Mouse (Mus musculus): ENCODE results near the gene Eef1akmt3. TPM values are rescaled to one million over a fixed set of nuclear protein-coding genes. Genes with fewer than 3 reads are reported as not detected.

Eef1akmt3 gene
- total RNA-seq (2014; rRNA removed) (not detected in 2 replicates), polyA plus RNA-seq (2015; fragmentation: Nextera tagmentation; extraction: Ambion mirVana) (0.10 and 0.16 TPM in 2 replicates)

GRCm38 (mm10) chr10:127041274-127041766 lies at the start of gene Eef1akmt3, which contains the start of gene Mettl1:
Gene Eef1akmt3, minus strand, starts transcription at chr10:127041513.
Gene Mettl1, plus strand, starts transcription at chr10:127041414.
- Histone ChIP-seq H3K4me1 (ENCODE audit: insufficient read depth, low read length) (no peaks in the 10 kb centered on the region; the same call in 1 of the 2 replicates), H3K27ac (ENCODE audit: low read depth, low read length) (peak within 1 kb of the TSS; percentile 39), H3K4me3 (ENCODE audit: low read depth, low read length) (peak within 1 kb of the TSS; percentile 79), H3K9me3 (ENCODE audit: low read length) (no peaks in the 10 kb centered on the region), H3K27me3 (ENCODE audit: insufficient read depth, low read length) (0 out of 2 replicates have a peak, but pooled peaks cover 4% of the 10 kb centered on the region), H3K36me3 (ENCODE audit: insufficient read depth, low read length) (no peaks in the 10 kb centered on the region), H3K4me2 (ENCODE audit: low read depth, low read length, poor library complexity, severe bottlenecking) (peak within 1 kb of the TSS; percentile 94), H3K9ac (replicated peaks; ENCODE audit: low read length, poor library complexity, severe bottlenecking) (peak within 1 kb of the TSS; percentile 71)
- WGBS: 0% methylated on average over 18 of the region's 28 CpGs
- ATAC-seq (ENCODE audit: low FRiP score) (peak; percentile 55), DNase-seq (ENCODE audit: low spot score) (peak; percentile 38)
- no peak for TF ChIP-seq CTCF (IDR thresholded peaks at IDR 0.05)

- H3K36me3 ChIP-seq (ENCODE audit: insufficient read depth, low read length): peaks cover 48% of the 10 kb centered on the region
- peak overlapping the region; percentile 24; the same call in 1 of the 2 replicates for H3K9ac ChIP-seq (replicated peaks; ENCODE audit: low read length, poor library complexity, severe bottlenecking)
- H3K4me1 ChIP-seq (ENCODE audit: insufficient read depth, low read length): peaks cover 13% of the 10 kb centered on the region; the same call in 1 of the 2 replicates
- H3K4me2 ChIP-seq (ENCODE audit: low read depth, low read length, poor library complexity, severe bottlenecking): no peak overlapping the region
- no peak overlapping the region for H3K27ac ChIP-seq (ENCODE audit: low read depth, low read length)
- DNase-seq (ENCODE audit: low spot score): peak; percentile 52
- H3K27me3 ChIP-seq (ENCODE audit: insufficient read depth, low read length): 0 out of 2 replicates have a peak, but pooled peaks cover 4% of the 10 kb centered on the region
- WGBS: 21% methylated on average over 57 of the region's 57 CpGs
- ATAC-seq (ENCODE audit: low FRiP score): no peak
- H3K4me3 ChIP-seq (ENCODE audit: low read depth, low read length): no peak overlapping the region
- TF ChIP-seq CTCF (IDR thresholded peaks at IDR 0.05): no peak
- H3K9me3 ChIP-seq (ENCODE audit: low read length): no peaks in the 10 kb centered on the region
These were observed 49.5 kb upstream of the Eef1akmt3 start for GRCm38 (mm10) chr10:127090560-127091411.

GRCm38 (mm10) chr10:127085633-127086032 lies 44.3 kb upstream of the Eef1akmt3 start:
- Histone ChIP-seq H3K27ac (ENCODE audit: low read depth, low read length) (no peak overlapping the region), H3K36me3 (ENCODE audit: insufficient read depth, low read length) (peaks cover 52% of the 10 kb centered on the region)

GRCm38 (mm10) chr10:127085052-127085451 lies 43.7 kb upstream of the Eef1akmt3 start:
- no peaks in the 10 kb centered on the region for H3K9me3 ChIP-seq (ENCODE audit: low read length)
- WGBS: 81% methylated on average over 9 of the region's 9 CpGs
- DNase-seq (ENCODE audit: low spot score): no peak
- no peak for TF ChIP-seq CTCF (IDR thresholded peaks at IDR 0.05)
- H3K36me3 ChIP-seq (ENCODE audit: insufficient read depth, low read length): peaks cover 51% of the 10 kb centered on the region
- H3K4me2 ChIP-seq (ENCODE audit: low read depth, low read length, poor library complexity, severe bottlenecking): no peak overlapping the region
- peaks cover 18% of the 10 kb centered on the region; the same call in 1 of the 2 replicates for H3K4me1 ChIP-seq (ENCODE audit: insufficient read depth, low read length)
- H3K4me3 ChIP-seq (ENCODE audit: low read depth, low read length): no peak overlapping the region
- no peak overlapping the region for H3K27ac ChIP-seq (ENCODE audit: low read depth, low read length)
- H3K9ac ChIP-seq (replicated peaks; ENCODE audit: low read length, poor library complexity, severe bottlenecking): no peak overlapping the region
- 0 out of 2 replicates have a peak, but pooled peaks cover 4% of the 10 kb centered on the region for H3K27me3 ChIP-seq (ENCODE audit: insufficient read depth, low read length)
- ATAC-seq (ENCODE audit: low FRiP score): no peak

More at GRCm38 (mm10) chr10:127085633-127086032, 44.3 kb upstream of the Eef1akmt3 start:
- ATAC-seq (ENCODE audit: low FRiP score): no peak
- TF ChIP-seq CTCF (IDR thresholded peaks at IDR 0.05): peak; percentile 56
- H3K4me2 ChIP-seq (ENCODE audit: low read depth, low read length, poor library complexity, severe bottlenecking): no peak overlapping the region
- 71% methylated on average over 6 of the region's 6 CpGs for whole genome bisulfite sequencing
- H3K9ac ChIP-seq (replicated peaks; ENCODE audit: low read length, poor library complexity, severe bottlenecking): no peak overlapping the region
- no peaks in the 10 kb centered on the region for H3K9me3 ChIP-seq (ENCODE audit: low read length)
- H3K4me1 ChIP-seq (ENCODE audit: insufficient read depth, low read length): peaks cover 15% of the 10 kb centered on the region; the same call in 1 of the 2 replicates
- no peak overlapping the region for H3K4me3 ChIP-seq (ENCODE audit: low read depth, low read length)
- 0 out of 2 replicates have a peak, but pooled peaks cover 4% of the 10 kb centered on the region for H3K27me3 ChIP-seq (ENCODE audit: insufficient read depth, low read length)
- DNase-seq (ENCODE audit: low spot score): no peak

- WGBS: 55% methylated on average over 5 of the region's 5 CpGs
- H3K4me2 ChIP-seq (ENCODE audit: low read depth, low read length, poor library complexity, severe bottlenecking): no peak overlapping the region
These were observed 42.6 kb upstream of the Eef1akmt3 start for GRCm38 (mm10) chr10:127083915-127084306.

More at GRCm38 (mm10) chr10:127083915-127084306, 42.6 kb upstream of the Eef1akmt3 start:
- no peak overlapping the region for H3K27ac ChIP-seq (ENCODE audit: low read depth, low read length)
- 0 out of 2 replicates have a peak, but pooled peaks cover 4% of the 10 kb centered on the region for H3K27me3 ChIP-seq (ENCODE audit: insufficient read depth, low read length)
- peaks cover 18% of the 10 kb centered on the region; the same call in 1 of the 2 replicates for H3K4me1 ChIP-seq (ENCODE audit: insufficient read depth, low read length)
- no peak for DNase-seq (ENCODE audit: low spot score)
- no peak for ATAC-seq (ENCODE audit: low FRiP score)
- H3K9ac ChIP-seq (replicated peaks; ENCODE audit: low read length, poor library complexity, severe bottlenecking): no peak overlapping the region
- H3K9me3 ChIP-seq (ENCODE audit: low read length): no peaks in the 10 kb centered on the region
- H3K36me3 ChIP-seq (ENCODE audit: insufficient read depth, low read length): peaks cover 44% of the 10 kb centered on the region
- TF ChIP-seq CTCF (IDR thresholded peaks at IDR 0.05): peak; percentile 26
- H3K4me3 ChIP-seq (ENCODE audit: low read depth, low read length): no peak overlapping the region
